Mouse (Mus musculus) G1E (cell line): ENCODE results near the gene Pxn. TPM values are rescaled to one million over a fixed set of nuclear protein-coding genes. Genes with fewer than 3 reads are reported as not detected.

Source experiments
- ATAC-seq: 2 replicates; pipeline ENCODE4 v1.8.0; 2016; ENCODE audit warnings: mild to moderate bottlenecking; ENCODE audit not compliant: insufficient number of reproducible peaks, poor library complexity, low FRiP score, severe bottlenecking; ENCODE audit errors: extremely low read depth
- DNase-seq: peaks from one replicate; pipeline ENCODE4 v3.0.0; 2012; ENCODE audit warnings: low spot score
- H3K27me3 ChIP-seq: 2 replicates; pipeline ENCODE4 v1.6.1; 2012; ENCODE audit warnings: mild to moderate bottlenecking, low read length, inconsistent platforms; ENCODE audit not compliant: insufficient read depth
- H3K36me3 ChIP-seq: replicated peaks from 2 replicates; pipeline ENCODE3; 2012; ENCODE audit warnings: mild to moderate bottlenecking, inconsistent platforms
- H3K4me1 ChIP-seq: 2 replicates; pipeline ENCODE4 v1.6.1; 2012; ENCODE audit warnings: low read depth, low read length, inconsistent platforms, mixed read lengths; ENCODE audit not compliant: insufficient read depth
- H3K4me3 ChIP-seq: 2 replicates; pipeline ENCODE4 v1.5.1; 2012; ENCODE audit warnings: low read depth, mild to moderate bottlenecking, inconsistent platforms, low read length, moderate library complexity, mixed read lengths
- H3K9me3 ChIP-seq: replicated peaks from 2 replicates; pipeline ENCODE4 v1.6.1; 2012; ENCODE audit warnings: inconsistent platforms
- CTCF ChIP-seq: IDR thresholded peaks from 2 replicates; pipeline ENCODE4 v1.5.1; 2012; ENCODE audit warnings: low read depth, low read length, inconsistent platforms, mixed read lengths
- GATA1 ChIP-seq: IDR thresholded peaks from 2 replicates; pipeline ENCODE4 v1.6.1; 2012; ENCODE audit warnings: borderline replicate concordance, low read length, inconsistent platforms, mixed read lengths
- GATA2 ChIP-seq: IDR thresholded peaks from 2 replicates; pipeline ENCODE4 v1.6.1; 2012; ENCODE audit warnings: low read depth, low read length, inconsistent platforms, borderline replicate concordance
- POLR2AphosphoS5 ChIP-seq: IDR thresholded peaks from 2 replicates; pipeline ENCODE4 v1.6.1; 2012; ENCODE audit warnings: low read depth, low read length, inconsistent platforms; ENCODE audit not compliant: insufficient replicate concordance
- TAL1 ChIP-seq: conservative IDR thresholded peaks from 2 replicates; pipeline ENCODE4 v1.6.1; 2012; ENCODE audit warnings: low read depth, low read length, inconsistent platforms, mixed read lengths
- polyA plus RNA-seq: library from polyadenylated mRNA; stranded (reverse); fragments of >175 nt; gene quantifications from 2 replicates; pipeline ENCODE4 v1.2.3, GENCODE M21; 2012
- total RNA-seq, 2 experiments: library from RNA; stranded (forward) in 1 of 2; stranded (reverse) in 1 of 2; fragments of 200-1000 nt in 1 of 2; fragments of >200 nt in 1 of 2; fragmentation: Nextera tagmentation in 1 of 2; gene quantifications; 2 replicates each; pipeline ENCODE4 v1.2.3; 2014 to 2017

Pxn gene
- total and polyA plus RNA-seq, 3 experiments = 14.2 to 62.9 (median 17.8) TPM

- no peaks in the 10 kb centered on the region for H3K9me3 ChIP-seq
- H3K27me3 ChIP-seq = peaks cover 39% of the 10 kb centered on the region
- no peak for ATAC-seq
- peaks cover 15% of the 10 kb centered on the region for H3K4me1 ChIP-seq
- H3K36me3 ChIP-seq = no peaks in the 10 kb centered on the region
- H3K4me3 ChIP-seq = no peak overlapping the region
- DNase-seq = no peak
- TF ChIP-seq GATA2 (no peak), GATA1 (no peak), POLR2AphosphoS5 (no peak), CTCF (no peak), TAL1 (no peak)
These were observed 35.5 kb upstream of the Pxn start for GRCm38 (mm10) chr5:115470766-115471531.

- H3K4me1 ChIP-seq = peaks cover 11% of the 10 kb centered on the region; the same call in 1 of the 2 replicates
- DNase-seq = no peak
- no peaks in the 10 kb centered on the region for H3K9me3 ChIP-seq
- TF ChIP-seq TAL1 = no peak
- TF ChIP-seq GATA2 = no peak
- no peak for TF ChIP-seq GATA1
- no peak for TF ChIP-seq POLR2AphosphoS5
- no peak for TF ChIP-seq CTCF
- H3K4me3 ChIP-seq = no peak overlapping the region
- H3K27me3 ChIP-seq = peaks cover 25% of the 10 kb centered on the region
- peaks cover 16% of the 10 kb centered on the region for H3K36me3 ChIP-seq
- ATAC-seq = no peak
These were observed 33.3 kb upstream of the Pxn start for GRCm38 (mm10) chr5:115473191-115473590.

GRCm38 (mm10) chr5:115474174-115474828 is 32.2 kb upstream of the Pxn start:
- no peak for DNase-seq
- no peak for ATAC-seq
- Histone ChIP-seq H3K36me3 (peaks cover 18% of the 10 kb centered on the region), H3K27me3 (peaks cover 21% of the 10 kb centered on the region), H3K4me1 (peaks cover 11% of the 10 kb centered on the region; the same call in 1 of the 2 replicates), H3K9me3 (no peaks in the 10 kb centered on the region), H3K4me3 (no peak overlapping the region)
- TF ChIP-seq TAL1 (no peak), GATA1 (no peak), CTCF (no peak), POLR2AphosphoS5 (no peak), GATA2 (no peak)

GRCm38 (mm10) chr5:115475337-115476106 is 31.0 kb upstream of the Pxn start:
- Histone ChIP-seq H3K27me3 (peaks cover 13% of the 10 kb centered on the region), H3K9me3 (no peaks in the 10 kb centered on the region), H3K4me1 (peaks cover 14% of the 10 kb centered on the region), H3K36me3 (peaks cover 30% of the 10 kb centered on the region), H3K4me3 (no peak overlapping the region)
- ATAC-seq (no peak), DNase-seq (no peak)
- TF ChIP-seq CTCF = no peak
- TF ChIP-seq TAL1 = no peak
- TF ChIP-seq GATA2 = no peak
- no peak for TF ChIP-seq POLR2AphosphoS5
- TF ChIP-seq GATA1 = no peak

GRCm38 (mm10) chr5:115476107-115476727 is 30.3 kb upstream of the Pxn start:
- TF ChIP-seq POLR2AphosphoS5 = no peak
- no peak for TF ChIP-seq CTCF
- TF ChIP-seq GATA1 = no peak
- TF ChIP-seq GATA2 = no peak
- TF ChIP-seq TAL1 = no peak
- ATAC-seq (no peak), DNase-seq (no peak)
- Histone ChIP-seq H3K36me3 (peaks cover 35% of the 10 kb centered on the region), H3K4me3 (no peak overlapping the region), H3K27me3 (peaks cover 6% of the 10 kb centered on the region), H3K9me3 (no peaks in the 10 kb centered on the region), H3K4me1 (peaks cover 14% of the 10 kb centered on the region)

GRCm38 (mm10) chr5:115479561-115479960 is 26.9 kb upstream of the Pxn start:
- ATAC-seq (no peak), DNase-seq (no peak)
- Histone ChIP-seq H3K9me3 (no peaks in the 10 kb centered on the region), H3K4me3 (no peak overlapping the region), H3K27me3 (no peaks in the 10 kb centered on the region), H3K36me3 (peaks cover 52% of the 10 kb centered on the region), H3K4me1 (peaks cover 23% of the 10 kb centered on the region)
- TF ChIP-seq POLR2AphosphoS5 = no peak
- no peak for TF ChIP-seq GATA1
- TF ChIP-seq CTCF = no peak
- TF ChIP-seq TAL1 = no peak
- TF ChIP-seq GATA2 = no peak
